Mouse (Mus musculus) midbrain, embryonic 12.5 days (tissue): ENCODE measurements around the gene Dlg2. TPM values are rescaled to one million over a fixed set of nuclear protein-coding genes. Genes with fewer than 3 reads are reported as not detected.

Experiments
- ATAC-seq: fragments of 200-750 bp; cut with Nextera tagmentation; 2 replicates; pipeline ENCODE4 v1.8.0; 2017; ENCODE audit warnings: low read depth, moderate TSS enrichment, moderate library complexity; ENCODE audit not compliant: low FRiP score
- H3K27ac ChIP-seq: fragments of 300-500 bp; sonication (generic); replicated peaks from 2 replicates; pipeline ENCODE4 v1.5.1; 2016; ENCODE audit warnings: mild to moderate bottlenecking
- H3K27me3 ChIP-seq: fragments of 300-500 bp; sonication (generic); 2 replicates; pipeline ENCODE4 v1.6.1; 2016; ENCODE audit warnings: mild to moderate bottlenecking
- H3K36me3 ChIP-seq: fragments of 300-500 bp; sonication (generic); 2 replicates; pipeline ENCODE4 v1.6.1; 2016
- H3K4me1 ChIP-seq: fragments of 300-500 bp; sonication (generic); 2 replicates; pipeline ENCODE4 v1.6.1; 2016
- H3K4me2 ChIP-seq: fragments of 300-500 bp; sonication (generic); replicated peaks from 2 replicates; pipeline ENCODE4 v1.6.1; 2016; ENCODE audit warnings: mild to moderate bottlenecking, moderate library complexity
- H3K4me3 ChIP-seq: fragments of 300-500 bp; sonication (generic); 2 replicates; pipeline ENCODE4 v1.5.1; 2016; ENCODE audit warnings: mild to moderate bottlenecking
- H3K9ac ChIP-seq: fragments of 300-500 bp; sonication (generic); replicated peaks from 2 replicates; pipeline ENCODE4 v1.6.1; 2016; ENCODE audit warnings: mild to moderate bottlenecking, moderate library complexity
- H3K9me3 ChIP-seq: fragments of 300-500 bp; sonication (generic); 2 replicates; pipeline ENCODE4 v1.6.1; 2016; ENCODE audit warnings: mild to moderate bottlenecking
- WGBS: fragments of 180-500 bp; shearing (Covaris S2); methylation state at CpG from one replicate; pipeline ENCODE4 v1.1.7; 2016; 5-methylcytosine and 5-hydroxymethylcytosine counted together
- polyA plus RNA-seq: library from polyadenylated mRNA; unstranded; fragments of >200 nt; fragmentation: Nextera tagmentation; extraction: Ambion mirVana; gene quantifications from 2 replicates; pipeline ENCODE4 v1.2.1, GENCODE M21; 2016

Gene Dlg2
- polyA plus RNA-seq, 1 experiment from 2014 or later, result 4.2 TPM

GRCm38 (mm10) chr7:92292918-92293518, 1816.5 kb downstream of the Dlg2 start:
- H3K4me1 ChIP-seq, result no peaks in the 10 kb centered on the region
- no peaks in the 10 kb centered on the region for H3K9me3 ChIP-seq
- H3K4me3 ChIP-seq, result no peak overlapping the region
- no peak for ATAC-seq
- no peak overlapping the region for H3K4me2 ChIP-seq
- H3K27ac ChIP-seq, result no peak overlapping the region
- no peaks in the 10 kb centered on the region for H3K27me3 ChIP-seq
- no peak overlapping the region for H3K9ac ChIP-seq
- WGBS, result 83% methylated on average over 8 of the region's 8 CpGs
- H3K36me3 ChIP-seq, result no peaks in the 10 kb centered on the region

- no peak overlapping the region for H3K4me2 ChIP-seq
- no peak overlapping the region for H3K27ac ChIP-seq
- H3K9me3 ChIP-seq, result no peaks in the 10 kb centered on the region
- H3K4me1 ChIP-seq, result no peaks in the 10 kb centered on the region
- whole genome bisulfite sequencing, result 69% methylated on average over 2 of the region's 2 CpGs
- no peak overlapping the region for H3K9ac ChIP-seq
- no peaks in the 10 kb centered on the region for H3K27me3 ChIP-seq
- no peaks in the 10 kb centered on the region for H3K36me3 ChIP-seq
- no peak for ATAC-seq
- no peak overlapping the region for H3K4me3 ChIP-seq
Observed at GRCm38 (mm10) chr7:92301046-92301445, 1824.6 kb downstream of the Dlg2 start.

- H3K4me1 ChIP-seq, result no peaks in the 10 kb centered on the region
- no peak overlapping the region for H3K27ac ChIP-seq
- H3K4me3 ChIP-seq, result no peak overlapping the region
- no peak overlapping the region for H3K9ac ChIP-seq
- no peak overlapping the region for H3K4me2 ChIP-seq
- WGBS, result 90% methylated on average over 2 of the region's 2 CpGs
- no peak for ATAC-seq
- no peaks in the 10 kb centered on the region for H3K9me3 ChIP-seq
- no peaks in the 10 kb centered on the region for H3K27me3 ChIP-seq
- no peaks in the 10 kb centered on the region for H3K36me3 ChIP-seq
Observed at GRCm38 (mm10) chr7:92307634-92308033, 1831.2 kb downstream of the Dlg2 start.

- H3K9ac ChIP-seq, result no peak overlapping the region
- no peak for ATAC-seq
- 79% methylated on average over 2 of the region's 2 CpGs for WGBS
Observed at GRCm38 (mm10) chr7:92308168-92308567, 1831.7 kb downstream of the Dlg2 start.

GRCm38 (mm10) chr7:92316389-92316788, 1839.9 kb downstream of the Dlg2 start:
- H3K9me3 ChIP-seq, result no peaks in the 10 kb centered on the region
- H3K9ac ChIP-seq, result no peak overlapping the region
- no peak for ATAC-seq
- no peaks in the 10 kb centered on the region for H3K27me3 ChIP-seq
- WGBS, result 91% methylated on average over 6 of the region's 6 CpGs
- no peak overlapping the region for H3K27ac ChIP-seq
- H3K4me2 ChIP-seq, result no peak overlapping the region
- H3K36me3 ChIP-seq, result no peaks in the 10 kb centered on the region
- no peak overlapping the region for H3K4me3 ChIP-seq
- H3K4me1 ChIP-seq, result no peaks in the 10 kb centered on the region

More at GRCm38 (mm10) chr7:92308168-92308567, 1831.7 kb downstream of the Dlg2 start:
- Histone ChIP-seq H3K27ac (no peak overlapping the region), H3K9me3 (no peaks in the 10 kb centered on the region), H3K4me1 (no peaks in the 10 kb centered on the region), H3K36me3 (no peaks in the 10 kb centered on the region), H3K4me2 (no peak overlapping the region), H3K27me3 (no peaks in the 10 kb centered on the region), H3K4me3 (no peak overlapping the region)

GRCm38 (mm10) chr7:92319469-92319868, 1843.0 kb downstream of the Dlg2 start:
- Histone ChIP-seq H3K4me3 (no peak overlapping the region), H3K4me1 (peaks cover 4% of the 10 kb centered on the region; the same call in 1 of the 2 replicates), H3K27ac (no peak overlapping the region), H3K9ac (no peak overlapping the region), H3K9me3 (no peaks in the 10 kb centered on the region), H3K27me3 (no peaks in the 10 kb centered on the region), H3K36me3 (no peaks in the 10 kb centered on the region), H3K4me2 (no peak overlapping the region)
- ATAC-seq, result no peak
- 86% methylated on average over 1 of the region's 1 CpGs for WGBS

GRCm38 (mm10) chr7:92320181-92320580, 1843.7 kb downstream of the Dlg2 start:
- no peaks in the 10 kb centered on the region for H3K27me3 ChIP-seq
- H3K4me3 ChIP-seq, result no peak overlapping the region
- no peaks in the 10 kb centered on the region for H3K9me3 ChIP-seq
- H3K4me2 ChIP-seq, result no peak overlapping the region
- ATAC-seq, result no peak
- H3K4me1 ChIP-seq, result peaks cover 4% of the 10 kb centered on the region; the same call in 1 of the 2 replicates
- no peaks in the 10 kb centered on the region for H3K36me3 ChIP-seq
- H3K27ac ChIP-seq, result no peak overlapping the region
- no peak overlapping the region for H3K9ac ChIP-seq

GRCm38 (mm10) chr7:92321786-92322185, 1845.3 kb downstream of the Dlg2 start:
- 82% methylated on average over 2 of the region's 2 CpGs for WGBS

GRCm38 (mm10) chr7:92322342-92323069, 1846.0 kb downstream of the Dlg2 start:
- WGBS, result 63% methylated on average over 13 of the region's 13 CpGs
- Histone ChIP-seq H3K27me3 (no peaks in the 10 kb centered on the region), H3K4me1 (peaks cover 4% of the 10 kb centered on the region; the same call in 1 of the 2 replicates), H3K36me3 (no peaks in the 10 kb centered on the region), H3K9me3 (no peaks in the 10 kb centered on the region), H3K4me2 (no peak overlapping the region), H3K9ac (no peak overlapping the region), H3K4me3 (no peak overlapping the region), H3K27ac (no peak overlapping the region)
- ATAC-seq, result no peak

More at GRCm38 (mm10) chr7:92321786-92322185, 1845.3 kb downstream of the Dlg2 start:
- H3K4me1 ChIP-seq, result peaks cover 4% of the 10 kb centered on the region; the same call in 1 of the 2 replicates
- ATAC-seq, result no peak
- H3K9ac ChIP-seq, result no peak overlapping the region
- no peaks in the 10 kb centered on the region for H3K9me3 ChIP-seq
- H3K27ac ChIP-seq, result no peak overlapping the region
- no peaks in the 10 kb centered on the region for H3K27me3 ChIP-seq
- no peak overlapping the region for H3K4me2 ChIP-seq
- no peaks in the 10 kb centered on the region for H3K36me3 ChIP-seq
- H3K4me3 ChIP-seq, result no peak overlapping the region

- Histone ChIP-seq H3K9ac (no peak overlapping the region), H3K27me3 (no peaks in the 10 kb centered on the region), H3K27ac (no peak overlapping the region), H3K4me3 (no peak overlapping the region), H3K4me1 (peaks cover 4% of the 10 kb centered on the region; the same call in 1 of the 2 replicates), H3K9me3 (no peaks in the 10 kb centered on the region), H3K36me3 (no peaks in the 10 kb centered on the region), H3K4me2 (no peak overlapping the region)
- ATAC-seq, result peak; percentile 84
- 39% methylated on average over 4 of the region's 4 CpGs for WGBS
Observed at GRCm38 (mm10) chr7:92323710-92324109, 1847.2 kb downstream of the Dlg2 start.

GRCm38 (mm10) chr7:92327343-92327896, 1850.9 kb downstream of the Dlg2 start:
- H3K27ac ChIP-seq, result no peak overlapping the region
- ATAC-seq, result no peak
- no peak overlapping the region for H3K4me2 ChIP-seq
- H3K4me3 ChIP-seq, result no peak overlapping the region
- no peaks in the 10 kb centered on the region for H3K9me3 ChIP-seq
- H3K9ac ChIP-seq, result no peak overlapping the region
- no peaks in the 10 kb centered on the region for H3K27me3 ChIP-seq
- WGBS, result 75% methylated on average over 2 of the region's 2 CpGs
- H3K36me3 ChIP-seq, result no peaks in the 10 kb centered on the region
- no peaks in the 10 kb centered on the region for H3K4me1 ChIP-seq

- 77% methylated on average over 5 of the region's 5 CpGs for WGBS
- no peak overlapping the region for H3K27ac ChIP-seq
- no peak overlapping the region for H3K4me3 ChIP-seq
- H3K4me2 ChIP-seq, result no peak overlapping the region
- H3K27me3 ChIP-seq, result no peaks in the 10 kb centered on the region
- H3K4me1 ChIP-seq, result no peaks in the 10 kb centered on the region
- H3K9ac ChIP-seq, result no peak overlapping the region
- no peak for ATAC-seq
- H3K9me3 ChIP-seq, result no peaks in the 10 kb centered on the region
- no peaks in the 10 kb centered on the region for H3K36me3 ChIP-seq
Observed at GRCm38 (mm10) chr7:92333220-92333898, 1856.9 kb downstream of the Dlg2 start.
